Mouse (Mus musculus): ENCODE measurements around the gene Thap12.

The Thap12 gene

GRCm38 (mm10) chr7:98698041-98698440 lies 4.9 kb upstream of the Thap12 start:
- no peak for DNase-seq (ENCODE audit: low spot score in 2 of 2)

GRCm38 (mm10) chr7:98698590-98698989 lies 4.3 kb upstream of the Thap12 start:
- no peak for DNase-seq (ENCODE audit: low spot score in 2 of 2)

GRCm38 (mm10) chr7:98701771-98702170 lies 1.1 kb upstream of the Thap12 start:
- no peak for DNase-seq (ENCODE audit: low spot score in 2 of 2)

DNA sequence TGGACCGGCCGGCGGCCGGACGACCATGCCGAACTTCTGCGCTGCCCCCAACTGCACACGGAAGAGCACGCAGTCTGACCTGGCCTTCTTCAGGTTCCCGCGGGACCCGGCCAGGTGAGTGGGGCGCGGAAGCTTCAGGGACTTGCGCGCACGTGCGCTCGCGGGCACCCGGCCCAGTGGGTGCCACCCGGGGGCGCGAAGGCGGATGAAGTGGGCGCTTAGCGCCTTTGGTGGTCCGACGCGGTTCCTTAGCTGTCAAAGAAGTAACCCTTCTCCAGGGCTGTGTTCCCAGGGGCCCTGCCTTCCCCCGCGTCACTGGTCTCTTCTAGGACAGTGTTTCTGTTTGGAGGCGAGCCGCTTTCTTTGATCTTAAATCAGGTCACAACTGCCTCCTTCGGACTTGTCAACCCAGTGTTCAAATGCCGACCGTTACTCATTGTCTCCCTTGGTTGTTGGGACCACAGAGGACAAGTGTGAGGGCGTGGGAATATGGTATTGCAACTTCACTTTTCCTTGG lies 520 bp downstream of the Thap12 start:
- peak; percentile 27 to 45 for DNase-seq (ENCODE audit: low spot score in 2 of 2)

DNA sequence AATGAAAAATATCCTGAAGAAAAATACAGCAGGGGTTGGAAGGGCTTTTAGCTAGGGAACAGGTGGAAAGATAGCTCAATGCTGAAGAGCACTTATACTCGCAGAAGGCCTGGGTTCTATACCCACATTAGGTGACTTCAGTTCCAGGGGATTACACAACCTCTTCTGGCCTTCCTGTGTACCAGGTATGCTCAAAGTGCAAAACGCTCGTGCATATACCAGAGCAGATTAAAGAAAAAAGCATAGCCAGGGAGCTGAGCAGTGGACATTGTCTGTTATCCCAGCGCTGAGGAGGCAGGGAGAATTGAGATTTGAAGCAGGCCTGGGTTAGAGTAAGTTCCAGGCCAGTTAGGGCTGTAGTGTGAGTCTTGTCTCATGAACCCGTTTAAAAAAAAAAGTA lies 1.4 kb downstream of the Thap12 start:
- DNase-seq (ENCODE audit: low spot score in 2 of 2) = no peak

- DNase-seq (ENCODE audit: low spot score in 2 of 2) = no peak
Measured at GRCm38 (mm10) chr7:98713661-98714060, 10.8 kb downstream of the Thap12 start.

DNA sequence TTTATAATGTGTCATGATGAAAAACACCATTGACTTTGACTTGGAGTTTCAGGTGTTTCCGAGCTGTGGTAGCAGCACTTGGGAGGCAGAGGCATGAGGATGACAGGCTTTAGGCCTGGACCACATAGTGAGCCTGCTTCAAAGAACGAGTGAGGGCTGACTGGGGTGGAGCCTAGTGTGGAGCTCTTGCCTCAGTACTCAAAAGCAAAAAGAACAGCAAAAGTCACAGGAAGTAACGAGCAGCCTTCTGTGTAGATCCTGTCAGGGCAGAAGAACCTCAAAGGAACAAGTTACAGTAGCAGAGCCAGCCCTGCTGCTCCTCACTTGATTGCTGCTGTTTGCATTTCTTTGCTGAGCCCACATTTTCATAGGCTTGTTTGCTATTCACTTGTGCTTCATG lies 14.5 kb downstream of the Thap12 start:
- no peak for DNase-seq (ENCODE audit: low spot score in 2 of 2)

GRCm38 (mm10) chr7:98719761-98720160 lies 16.9 kb downstream of the Thap12 start:
- DNase-seq (ENCODE audit: low spot score in 2 of 2) = no peak

GRCm38 (mm10) chr7:98720731-98721130 lies 17.8 kb downstream of the Thap12 start:
- no peak for DNase-seq (ENCODE audit: low spot score in 2 of 2)

- no peak for DNase-seq (ENCODE audit: low spot score in 2 of 2)
Measured at GRCm38 (mm10) chr7:98721172-98721571, 18.3 kb downstream of the Thap12 start.

GRCm38 (mm10) chr7:98721623-98722022 lies 18.7 kb downstream of the Thap12 start:
- no peak for DNase-seq (ENCODE audit: low spot score in 2 of 2)

DNA sequence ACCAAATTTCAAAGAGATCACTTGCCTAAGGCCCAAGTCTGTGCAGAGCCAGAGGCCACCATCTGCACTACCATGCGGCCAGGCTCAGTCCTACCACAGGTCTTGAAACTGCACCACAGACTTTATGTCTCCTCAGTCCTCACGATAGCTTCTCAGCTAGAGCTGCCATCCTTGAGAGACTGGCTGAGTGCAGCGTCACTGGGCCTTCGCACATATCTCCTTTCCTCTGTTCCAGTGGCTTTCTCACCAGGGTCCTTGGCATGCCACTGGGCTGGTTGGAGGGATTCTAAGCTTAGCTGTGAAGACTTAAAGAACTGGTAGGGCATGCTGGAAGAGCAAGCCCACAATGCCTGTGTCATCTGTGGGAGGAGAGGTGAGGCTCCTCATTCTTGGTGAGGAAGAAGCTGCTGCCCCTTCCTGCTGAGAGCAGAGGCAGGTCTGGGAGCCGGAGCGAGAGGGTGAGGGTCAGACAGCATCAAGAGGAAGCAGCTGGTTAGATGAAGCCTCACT lies 22.8 kb downstream of the Thap12 start:
- no peak for DNase-seq (ENCODE audit: low spot score in 2 of 2)

DNA sequence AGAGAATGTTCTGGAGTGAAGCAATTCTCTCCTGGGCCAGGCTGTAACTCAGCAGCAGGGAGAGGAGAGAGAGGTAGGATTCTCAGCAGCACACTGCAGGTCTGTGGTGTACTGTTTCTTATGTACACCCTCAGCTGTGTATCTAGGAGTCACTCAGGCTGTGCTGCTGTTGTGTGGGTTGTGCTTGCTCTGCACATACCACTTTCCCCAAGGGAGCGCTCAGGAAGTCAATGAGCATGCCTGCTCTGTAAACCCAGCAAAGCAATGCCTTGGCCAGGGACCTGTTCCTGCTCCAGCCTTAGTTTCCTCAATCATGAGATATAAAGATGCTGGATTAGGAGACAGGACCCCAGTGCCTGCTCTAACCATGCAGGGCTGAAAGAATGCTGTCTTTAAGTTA lies 25.1 kb downstream of the Thap12 start:
- no peak for DNase-seq (ENCODE audit: low spot score in 2 of 2)

DNA sequence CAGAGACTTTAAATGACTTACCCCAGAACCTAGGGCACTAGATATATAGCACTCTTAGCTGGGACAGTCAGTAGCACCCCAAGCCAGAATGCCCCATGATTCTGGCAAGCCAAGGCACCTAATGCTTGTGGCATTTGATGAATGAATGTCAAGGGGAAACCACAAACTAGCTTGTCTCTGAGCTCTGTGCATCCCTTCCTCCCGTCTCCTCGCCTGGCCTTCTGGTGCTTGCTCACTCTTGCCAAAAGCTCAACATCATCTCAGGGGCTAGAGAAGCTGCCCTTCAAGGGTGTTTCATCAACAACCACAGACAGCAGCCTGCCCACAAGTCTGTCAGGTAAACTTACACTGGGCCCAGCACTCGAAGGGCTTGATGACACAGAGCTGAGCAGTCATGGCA lies 25.6 kb downstream of the Thap12 start:
- no peak for DNase-seq (ENCODE audit: low spot score in 2 of 2)

- no peak for DNase-seq (ENCODE audit: low spot score in 2 of 2)
Measured at GRCm38 (mm10) chr7:98729661-98730271, 26.9 kb downstream of the Thap12 start.

DNA sequence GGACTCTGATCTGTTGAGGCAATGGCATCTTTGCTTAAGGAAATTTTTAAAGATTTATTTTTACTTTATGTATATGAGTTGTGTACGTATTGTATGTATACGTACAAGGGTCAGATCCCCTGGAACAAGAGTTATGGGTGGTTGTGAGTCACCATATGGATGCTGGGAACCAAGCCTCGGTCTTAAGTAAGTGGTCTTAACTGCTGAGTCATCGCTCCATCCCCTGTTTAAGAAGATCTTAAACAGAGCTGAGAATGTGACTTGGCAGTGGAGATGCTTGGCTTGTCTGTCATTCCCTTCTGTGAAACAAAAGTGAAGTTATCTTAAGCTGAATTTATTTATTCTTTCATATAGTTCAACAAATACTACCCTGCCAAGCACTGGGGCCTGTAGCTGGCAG lies 31.1 kb downstream of the Thap12 start:
- no peak for DNase-seq (ENCODE audit: low spot score in 2 of 2)

DNA sequence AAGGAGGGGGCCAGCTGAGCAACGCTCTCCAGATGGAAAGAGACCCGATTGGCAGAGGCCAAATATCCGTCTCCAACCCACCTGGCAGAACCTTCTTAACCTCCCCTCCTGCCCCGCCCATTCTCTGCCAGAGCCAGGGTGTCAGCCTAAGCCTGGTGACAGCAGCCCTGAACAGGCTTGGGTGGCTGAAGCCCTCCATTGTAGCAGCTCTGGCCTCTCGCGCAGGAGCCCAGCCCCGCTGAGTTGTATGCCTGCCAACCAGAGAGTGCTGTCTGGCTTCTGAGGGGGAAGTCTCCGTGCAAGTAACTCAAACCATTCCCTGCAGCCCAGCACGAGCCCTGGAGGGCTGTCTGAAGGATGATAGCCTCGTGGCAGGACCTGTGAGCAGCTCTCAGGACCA lies 32.0 kb downstream of the Thap12 start:
- DNase-seq (ENCODE audit: low spot score in 2 of 2) = peak; percentile 34 to 50

DNA sequence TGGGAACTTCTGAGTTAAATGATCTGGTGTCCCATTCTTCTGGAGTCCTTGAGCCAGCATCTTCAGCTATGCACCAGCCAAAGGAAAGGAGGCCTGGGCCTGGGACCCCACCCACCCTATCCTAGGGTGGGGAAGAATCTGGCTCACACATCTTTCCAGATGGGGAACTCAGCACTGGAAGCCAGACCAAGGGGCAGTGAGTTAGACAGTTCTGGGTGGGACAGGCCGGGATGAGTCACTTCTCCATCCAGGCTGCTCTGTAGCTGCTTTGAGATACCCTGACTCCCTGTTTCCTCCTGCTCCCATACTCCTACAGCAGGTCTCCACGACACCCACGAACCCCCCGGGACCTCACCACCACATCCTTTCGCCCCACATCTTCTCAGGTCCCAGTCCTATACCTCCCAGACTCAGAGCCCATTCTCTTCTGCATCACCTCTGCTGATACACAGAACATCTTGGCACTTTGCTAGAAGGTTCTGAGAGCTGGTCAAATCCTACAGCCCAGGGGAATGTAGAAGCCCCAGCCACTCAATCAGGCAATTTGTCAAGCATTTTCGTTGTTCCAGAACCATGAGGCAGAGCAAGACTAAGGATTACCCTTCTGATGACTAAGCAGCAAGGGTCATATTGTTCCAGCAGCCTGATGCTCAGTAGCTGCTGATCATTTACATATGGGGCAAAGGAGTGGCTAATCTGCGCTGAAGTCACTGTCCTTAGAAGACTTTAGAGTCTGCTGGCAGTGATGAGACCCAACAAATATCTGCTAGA lies 34.1 kb downstream of the Thap12 start:
- DNase-seq (ENCODE audit: low spot score in 2 of 2) = no peak

- DNase-seq (ENCODE audit: low spot score in 2 of 2) = no peak
Measured at GRCm38 (mm10) chr7:98740363-98740762, 37.5 kb downstream of the Thap12 start.

DNA sequence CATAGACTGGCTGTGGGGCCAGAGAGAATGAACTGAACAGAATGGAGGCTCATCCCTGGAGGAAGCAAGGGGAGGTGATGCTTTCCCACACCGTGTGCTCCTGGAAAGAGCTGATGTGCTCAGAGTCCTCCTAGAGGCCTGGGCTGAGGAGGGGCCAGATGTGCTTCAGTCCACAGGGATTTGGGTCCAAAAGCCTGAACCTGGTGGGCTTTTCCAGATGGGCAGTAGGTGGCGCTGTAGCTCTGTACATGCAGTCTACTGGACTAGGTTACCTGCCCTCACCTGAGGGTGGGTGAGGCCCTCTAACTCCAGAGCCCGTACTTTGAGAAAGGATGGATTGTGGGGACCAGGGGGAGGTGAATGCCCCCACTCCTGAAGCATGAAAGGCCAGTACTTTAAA lies 40.4 kb downstream of the Thap12 start:
- peak in 1 of 2 experiments; percentile 48 for DNase-seq (ENCODE audit: low spot score in 2 of 2)

GRCm38 (mm10) chr7:98750404-98750803 lies 47.5 kb downstream of the Thap12 start:
- DNase-seq (ENCODE audit: low spot score in 2 of 2) = no peak

- DNase-seq (ENCODE audit: low spot score in 2 of 2) = no peak
Measured at GRCm38 (mm10) chr7:98752680-98753079, 49.8 kb downstream of the Thap12 start.

- no peak for DNase-seq (ENCODE audit: low spot score in 2 of 2)
Measured at GRCm38 (mm10) chr7:98756050-98756449, 53.1 kb downstream of the Thap12 start.
